Mouse (Mus musculus) lung, postnatal 0 days (tissue): ENCODE results near the gene Traf4.

Source experiments
- CTCF ChIP-seq: IDR thresholded peaks from 2 replicates; pipeline ENCODE4 v1.5.1; 2016; ENCODE audit warnings: antibody characterized with exemption, mild to moderate bottlenecking
- EP300 ChIP-seq: IDR thresholded peaks from 2 replicates; pipeline ENCODE4 v1.6.1; 2016; ENCODE audit warnings: antibody characterized with exemption, mild to moderate bottlenecking, control low read depth

- TF ChIP-seq EP300 (no peak), CTCF (no peak)
Observed at GRCm38 (mm10) chr11:78181830-78182357, 16.5 kb upstream of the Traf4 start.
